Mouse (Mus musculus) liver, adult 2 months (tissue): Measurements from ENCODE around the gene Opn3.

Experiments used
- CTCF ChIP-seq: fragments of 200-500 bp; IDR thresholded peaks from 2 replicates; pipeline ENCODE4 v1.5.1; 2011; ENCODE audit warnings: low read depth, low read length, control low read depth
- POLR2A ChIP-seq: fragments of 200-500 bp; IDR thresholded peaks from 2 replicates; pipeline ENCODE4 v1.6.1; 2011; ENCODE audit warnings: low read length, control low read depth; ENCODE audit not compliant: insufficient read depth; ENCODE audit errors: extremely low read depth

- TF ChIP-seq CTCF: no peak
- TF ChIP-seq POLR2A: no peak
Measured at GRCm38 (mm10) chr1:175692997-175693361, 403 bp upstream of the Opn3 start.
